Mouse (Mus musculus) kidney, postnatal 0 days (tissue): ENCODE data around the gene Cd33. TPM values are rescaled to one million over a fixed set of nuclear protein-coding genes. Genes with fewer than 3 reads are reported as not detected.

Experiments
- ATAC-seq: fragments of 200-750 bp; cut with Nextera tagmentation; replicated peaks from 2 replicates; pipeline ENCODE4 v1.8.0; 2017; ENCODE audit warnings: low read depth, moderate number of reproducible peaks, moderate TSS enrichment, moderate library complexity; ENCODE audit not compliant: low FRiP score
- DNase-seq: peaks from one replicate; pipeline ENCODE4 v3.0.0-alpha.2; 2016; ENCODE audit warnings: low spot score
- H3K27ac ChIP-seq: fragments of 300-500 bp; sonication (generic); 2 replicates; pipeline ENCODE4 v1.5.1; 2014; ENCODE audit warnings: mild to moderate bottlenecking
- H3K27me3 ChIP-seq: fragments of 300-500 bp; sonication (generic); 2 replicates; pipeline ENCODE4 v1.6.1; 2014; ENCODE audit warnings: low read length, mixed read lengths; ENCODE audit not compliant: insufficient read depth
- H3K36me3 ChIP-seq: fragments of 300-500 bp; sonication (generic); 2 replicates; pipeline ENCODE4 v1.6.1; 2014; ENCODE audit warnings: low read length, mixed read lengths; ENCODE audit not compliant: insufficient read depth
- H3K4me1 ChIP-seq: fragments of 300-500 bp; sonication (generic); replicated peaks from 2 replicates; pipeline ENCODE4 v1.6.1; 2014; ENCODE audit warnings: antibody characterized with exemption, low read length, mixed read lengths; ENCODE audit not compliant: insufficient read depth
- H3K4me2 ChIP-seq: fragments of 300-500 bp; sonication (generic); 2 replicates; pipeline ENCODE4 v1.6.1; 2014; ENCODE audit warnings: mild to moderate bottlenecking, low read length, moderate library complexity, mixed read lengths
- H3K4me3 ChIP-seq: fragments of 300-500 bp; sonication (generic); replicated peaks from 2 replicates; pipeline ENCODE4 v1.5.1; 2014; ENCODE audit warnings: low read depth, low read length
- H3K9ac ChIP-seq: fragments of 300-500 bp; sonication (generic); 2 replicates; pipeline ENCODE4 v1.6.1; 2014; ENCODE audit warnings: low read depth, low read length
- H3K9me3 ChIP-seq: fragments of 300-500 bp; sonication (generic); replicated peaks from 2 replicates; pipeline ENCODE4 v1.6.1; 2016; ENCODE audit warnings: low read length, inconsistent platforms, mixed read lengths
- CTCF ChIP-seq: IDR thresholded peaks from 2 replicates; pipeline ENCODE4 v1.5.1; 2016; ENCODE audit warnings: antibody characterized with exemption, low read depth, mild to moderate bottlenecking, moderate library complexity
- WGBS: fragments of 180-500 bp; shearing (Covaris S2); extraction: QIAGEN DNeasy Blood & Tissue Kit; methylation state at CpG from one replicate; pipeline ENCODE4 v1.1.7; 2014; 5-methylcytosine and 5-hydroxymethylcytosine counted together
- polyA plus RNA-seq: library from polyadenylated mRNA; unstranded; fragments of >200 nt; fragmentation: Nextera tagmentation; extraction: Ambion mirVana; gene quantifications from 2 replicates; pipeline ENCODE4 v1.2.1, GENCODE M21; 2015

Gene Cd33
- polyA plus RNA-seq, 1 experiment from 2014 or later, result 1.2 TPM

DNA sequence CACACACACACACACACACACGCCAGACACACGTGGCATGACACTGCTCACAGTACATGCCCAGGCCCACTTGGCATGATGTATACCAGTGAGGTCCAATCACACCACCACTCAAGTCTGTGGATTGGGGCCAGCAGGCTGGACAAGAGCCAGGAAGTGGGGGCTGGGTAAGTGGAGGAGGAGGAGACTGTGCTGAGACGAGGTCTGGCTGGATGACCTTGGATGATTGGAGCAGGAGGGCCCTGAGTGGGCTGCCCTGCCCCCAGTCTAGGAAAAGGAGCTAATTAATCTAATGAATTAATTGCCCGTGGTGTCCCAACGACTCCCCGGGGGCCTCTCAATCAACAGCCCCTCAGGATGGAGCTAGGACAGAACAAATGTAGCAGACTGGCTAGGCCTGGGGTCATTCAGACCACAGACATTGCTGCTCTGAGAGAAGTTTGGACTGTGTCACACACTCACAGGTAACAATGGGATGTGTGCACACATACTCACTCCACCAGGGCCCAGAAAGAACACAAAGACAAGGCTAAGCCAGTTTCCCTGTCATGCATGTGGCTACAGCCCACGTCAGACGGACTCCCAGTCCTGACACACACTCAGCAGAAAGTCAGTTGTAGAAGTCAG is 62.0 kb downstream of the Cd33 start:
- DNase-seq (peak; percentile 27), ATAC-seq (no peak)
- Histone ChIP-seq H3K27me3 (no peaks in the 10 kb centered on the region), H3K9me3 (no peaks in the 10 kb centered on the region), H3K27ac (no peak overlapping the region), H3K9ac (no peak overlapping the region), H3K4me3 (no peak overlapping the region), H3K4me1 (no peaks in the 10 kb centered on the region), H3K4me2 (no peak overlapping the region), H3K36me3 (no peaks in the 10 kb centered on the region)
- no peak for TF ChIP-seq CTCF
- WGBS, result 32% methylated on average over 8 of the region's 8 CpGs

DNA sequence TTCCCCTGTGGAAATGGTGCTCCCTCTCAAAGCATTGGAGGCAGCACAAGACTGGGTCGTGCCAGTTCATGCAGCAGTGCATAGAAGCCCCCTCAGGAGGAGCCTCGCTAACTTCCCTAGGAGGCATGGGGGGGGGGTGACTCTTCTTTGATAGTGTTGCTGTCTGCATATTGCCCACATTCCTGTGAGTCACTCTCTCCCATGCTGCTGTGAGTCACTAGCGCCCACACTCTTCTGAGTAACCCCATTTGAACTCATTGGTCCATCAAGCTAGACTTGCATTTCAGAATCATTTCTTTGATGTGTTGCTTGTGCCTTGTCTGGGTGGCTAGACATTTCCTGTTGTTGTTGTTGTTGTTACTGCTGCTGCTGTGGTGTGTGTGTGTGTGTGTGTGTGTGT is 63.0 kb downstream of the Cd33 start:
- no peak for ATAC-seq
- no peak for DNase-seq
- Histone ChIP-seq H3K27ac (no peak overlapping the region), H3K36me3 (no peaks in the 10 kb centered on the region), H3K4me2 (no peak overlapping the region), H3K4me3 (no peak overlapping the region), H3K9me3 (no peaks in the 10 kb centered on the region), H3K4me1 (no peaks in the 10 kb centered on the region), H3K9ac (no peak overlapping the region), H3K27me3 (peaks cover 6% of the 10 kb centered on the region; the same call in 1 of the 2 replicates)
- no peak for TF ChIP-seq CTCF
- 58% methylated on average over 3 of the region's 3 CpGs for WGBS

DNA sequence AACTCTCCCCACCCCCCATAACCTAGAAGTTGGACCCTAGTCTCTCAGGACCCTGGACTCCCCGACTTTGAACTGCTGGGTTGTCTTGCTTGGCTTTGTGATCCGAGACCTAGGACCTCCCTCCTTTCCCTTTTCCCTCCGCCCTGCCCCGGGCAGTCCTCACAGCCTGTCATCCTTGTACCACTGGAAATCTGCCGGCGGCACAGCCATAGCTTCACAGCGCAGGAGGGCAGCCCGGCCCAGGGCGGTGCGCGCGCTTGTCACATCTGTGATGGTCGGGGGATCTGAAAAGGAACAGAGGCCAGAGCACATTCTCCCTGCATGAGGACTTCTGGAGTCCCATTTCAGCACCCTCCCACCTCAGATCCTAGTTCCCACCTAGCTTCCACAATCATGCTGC is 67.9 kb downstream of the Cd33 start:
- DNase-seq (no peak), ATAC-seq (0 out of 2 replicates have a peak, but pooled peaks have one; percentile 15)
- Histone ChIP-seq H3K4me3 (no peak overlapping the region), H3K4me1 (no peaks in the 10 kb centered on the region), H3K9ac (no peak overlapping the region), H3K27ac (no peak overlapping the region), H3K27me3 (peaks cover 9% of the 10 kb centered on the region; the same call in 1 of the 2 replicates), H3K9me3 (no peaks in the 10 kb centered on the region), H3K36me3 (no peaks in the 10 kb centered on the region), H3K4me2 (peak overlapping the region; percentile 8; the same call in 1 of the 2 replicates)
- TF ChIP-seq CTCF, result no peak
- 7% methylated on average over 13 of the region's 13 CpGs for WGBS

DNA sequence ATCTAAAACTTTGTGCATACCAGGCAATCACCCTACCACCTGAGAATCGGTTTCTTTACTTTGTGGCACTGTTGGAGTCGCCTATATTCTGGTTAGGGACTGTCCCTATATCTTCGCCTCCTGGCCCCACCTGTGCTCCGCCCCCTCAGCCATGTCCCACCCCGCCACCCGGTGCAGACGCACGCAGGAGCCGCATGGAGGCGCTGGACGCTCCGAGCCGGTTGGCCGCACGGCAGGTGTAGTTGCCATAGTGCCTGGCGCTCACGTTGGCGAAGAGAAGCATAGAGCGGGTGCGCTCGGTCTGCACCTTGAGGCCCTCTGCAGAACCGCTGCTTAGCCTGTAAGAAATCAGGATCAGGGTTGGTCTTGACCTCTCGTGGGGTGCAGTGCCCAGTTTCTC is 68.5 kb downstream of the Cd33 start:
- DNase-seq (peak; percentile 11), ATAC-seq (peak; percentile 71)
- Histone ChIP-seq H3K27ac (no peak overlapping the region), H3K4me3 (no peak overlapping the region), H3K9me3 (no peaks in the 10 kb centered on the region), H3K9ac (no peak overlapping the region), H3K27me3 (peaks cover 9% of the 10 kb centered on the region; the same call in 1 of the 2 replicates), H3K4me2 (no peak overlapping the region), H3K36me3 (no peaks in the 10 kb centered on the region), H3K4me1 (no peaks in the 10 kb centered on the region)
- WGBS, result 15% methylated on average over 23 of the region's 23 CpGs
- peak; percentile 52 for TF ChIP-seq CTCF

Other genes starting within 250 kb of the Cd33 start
- 11.8 and 12.8 TPM in 2 replicates for gene Zfp715, start 231.1 kb downstream of the Cd33 start, polyA plus RNA-seq
- not detected in 2 replicates for gene Siglecf, start 193.1 kb downstream of the Cd33 start, polyA plus RNA-seq
- gene Siglecg, start 136.2 kb downstream of the Cd33 start, polyA plus RNA-seq, result 2.1 and 2.3 TPM in 2 replicates
- gene Lim2, start 116.8 kb downstream of the Cd33 start, polyA plus RNA-seq, result not detected in 2 replicates
- 0.20 and 0.49 TPM in 2 replicates for gene Nkg7, start 107.4 kb downstream of the Cd33 start, polyA plus RNA-seq
- gene Cldnd2, start 103.6 kb downstream of the Cd33 start, polyA plus RNA-seq, result 0.18 TPM in 1 of 2 replicates, not detected in the other
- 575 and 604 TPM in 2 replicates for gene Etfb, start 100.3 kb downstream of the Cd33 start, polyA plus RNA-seq
- 0.24 and 0.29 TPM in 2 replicates for gene Gm45233, start 100.3 kb downstream of the Cd33 start, polyA plus RNA-seq
- 4.7 and 6.7 TPM in 2 replicates for gene Vsig10l, start 81.3 kb downstream of the Cd33 start, polyA plus RNA-seq
- 0.25 and 0.29 TPM in 2 replicates for gene Iglon5, start 54.4 kb downstream of the Cd33 start, polyA plus RNA-seq
- not detected in 2 replicates for gene 4931406B18Rik, start 38.5 kb downstream of the Cd33 start, polyA plus RNA-seq
- gene Zfp658, start 17.8 kb upstream of the Cd33 start, polyA plus RNA-seq, result 1.8 and 2.1 TPM in 2 replicates
- gene Zfp719, start 35.2 kb upstream of the Cd33 start, polyA plus RNA-seq, result 7.8 and 9.3 TPM in 2 replicates
- gene Zfp819, start 62.7 kb upstream of the Cd33 start, polyA plus RNA-seq, result 0.08 TPM in 1 of 2 replicates, not detected in the other
- gene Ceacam18, start 90.3 kb upstream of the Cd33 start, polyA plus RNA-seq, result not detected in 2 replicates
- gene Siglece, start 115.7 kb upstream of the Cd33 start, polyA plus RNA-seq, result 0.59 and 0.68 TPM in 2 replicates
- gene Ctu1, start 127.6 kb upstream of the Cd33 start, polyA plus RNA-seq, result 12.5 and 13.5 TPM in 2 replicates
- gene Klk14, start 146.0 kb upstream of the Cd33 start, polyA plus RNA-seq, result not detected in 2 replicates
- gene Klk13, start 168.1 kb upstream of the Cd33 start, polyA plus RNA-seq, result 0.14 and 0.17 TPM in 2 replicates
- not detected in 2 replicates for gene Klk12, start 224.5 kb upstream of the Cd33 start, polyA plus RNA-seq
- gene Klk11, start 230.2 kb upstream of the Cd33 start, polyA plus RNA-seq, result 0.18 TPM in 1 of 2 replicates, not detected in the other
- gene Klk10, start 236.6 kb upstream of the Cd33 start, polyA plus RNA-seq, result 0.46 and 0.51 TPM in 2 replicates
- 0.08 and 0.18 TPM in 2 replicates for gene Klk9, start 247.5 kb upstream of the Cd33 start, polyA plus RNA-seq